Mouse (Mus musculus) embryo, embryonic 11.5 days (tissue): ENCODE data around the gene Olfr507.
"Not testable (repeated sequence)": the region's sequence is repeated elsewhere in the genome, so short reads cannot be mapped to it uniquely, and the experiment has no call there.

ENCODE experiments used
- DNase-seq: peaks from one replicate; pipeline ENCODE4 v3.0.0-alpha.2; 2012; ENCODE audit warnings: low read depth, low spot score

The Olfr507 gene

GRCm38 (mm10) chr7:108621514-108621913 is at the start of gene Olfr507:
Olfr507 (plus strand) TSS chr7:108621814.
- no peak for DNase-seq

GRCm38 (mm10) chr7:108589797-108590196 is 31.8 kb upstream of the Olfr507 start:
- no peak for DNase-seq

- not testable (repeated sequence) for DNase-seq
Measured at GRCm38 (mm10) chr7:108601916-108602315, 19.7 kb upstream of the Olfr507 start.

- DNase-seq: no peak
Measured at GRCm38 (mm10) chr7:108610487-108610886, 11.1 kb upstream of the Olfr507 start, which contains the start of gene Olfr506. Olfr506 (plus strand) TSS chr7:108610787.

GRCm38 (mm10) chr7:108614110-108614509 is 7.5 kb upstream of the Olfr507 start:
- no peak for DNase-seq

GRCm38 (mm10) chr7:108616781-108617180 is 4.8 kb upstream of the Olfr507 start:
- not testable (repeated sequence) for DNase-seq

- DNase-seq: no peak
Measured at GRCm38 (mm10) chr7:108629694-108630093, 8.1 kb downstream of the Olfr507 start, which contains the start of gene Olfr508. Olfr508 (plus strand) TSS chr7:108629994.

- no peak for DNase-seq
Measured at GRCm38 (mm10) chr7:108651806-108652205, 30.2 kb downstream of the Olfr507 start, which contains the start of gene Olfr509. Olfr509 (minus strand) TSS chr7:108651906.

- DNase-seq: no peak
Measured at GRCm38 (mm10) chr7:108662419-108662818, 40.8 kb downstream of the Olfr507 start.

GRCm38 (mm10) chr7:108666118-108666517 is 44.5 kb downstream of the Olfr507 start, which contains the start of gene Olfr510:
Olfr510 (plus strand) TSS chr7:108666418.
- no peak for DNase-seq

GRCm38 (mm10) chr7:108671058-108671457 is 49.4 kb downstream of the Olfr507 start:
- DNase-seq: no peak
